11 mouse cellular contexts compared by ENCODE assay signal in genomic region chr13:111634163-111635160, GRCm38 (mm10).
DNase-seq lines count a peak whose midpoint lies in the region.
"Had no signal": no experiment of that assay in that cellular context is flagged by ENCODE, and none has a peak within 500 bp of the region (broad histone marks: within the 10 kb centered on the region; RNA-seq: fewer than 3 reads in every experiment).

No protein-coding gene starts in this region.

- peak; percentile 7 for DNase-seq in testis, postnatal 14 days (ENCODE audit: low spot score)
- no peak for DNase-seq in testis, postnatal 10 days (ENCODE audit: low spot score)
- DNase-seq in liver: peak; percentile 46
- peak; percentile 30 for DNase-seq in naive thymus-derived CD4-positive, alpha-beta T cell, adult 2 months (ENCODE audit: low read depth)
- DNase-seq in kidney, adult 11 months: no peak
- DNase-seq in urinary bladder, adult 18-20 months (ENCODE audit: low spot score in 2 of 2): no peak
- no peak for DNase-seq in frontal cortex, postnatal 10 days (ENCODE audit: low spot score in 2 of 2)
- DNase-seq in kidney, adult 18-20 months: no peak
- DNase-seq: gastrocnemius, adult 2 months; left cerebral cortex, postnatal 4 days; lung, postnatal 14 days had no signal

Comparison
In these comparisons a context has a peak if more than half of its experiments do, and no peak if none do; other contexts are left out.
1. DNase-seq: peak in testis, postnatal 14 days (single experiment), liver (single experiment) and naive thymus-derived CD4-positive, alpha-beta T cell, adult 2 months (single experiment); none in testis, postnatal 10 days (single experiment), kidney, adult 11 months (single experiment), urinary bladder, adult 18-20 months (0 of 2), frontal cortex, postnatal 10 days (0 of 2) and kidney, adult 18-20 months (single experiment).